Mouse (Mus musculus) brain, embryonic 14.5 days (tissue): ENCODE measurements around the gene Tmem30c.

Source experiments
- CTCF ChIP-seq: fragments of 200-500 bp; IDR thresholded peaks from 2 replicates; pipeline ENCODE4 v1.5.1; 2012; ENCODE audit warnings: inconsistent platforms, mild to moderate bottlenecking, moderate library complexity, borderline replicate concordance; ENCODE audit not compliant: insufficient read depth, insufficient read length; ENCODE audit errors: extremely low read depth
- POLR2A ChIP-seq: fragments of 200-500 bp; IDR thresholded peaks from 2 replicates; pipeline ENCODE4 v1.6.1; 2012; ENCODE audit warnings: mild to moderate bottlenecking, inconsistent platforms, borderline replicate concordance; ENCODE audit not compliant: poor library complexity, insufficient read depth, insufficient read length, severe bottlenecking; ENCODE audit errors: extremely low read depth

GRCm38 (mm10) chr16:57332301-57332700 lies 39.6 kb upstream of the Tmem30c start:
- no peak for TF ChIP-seq CTCF
- TF ChIP-seq POLR2A, result no peak
